Mouse (Mus musculus) stomach, embryonic 14.5 days (tissue): ENCODE results near the gene Tbc1d13. TPM values are rescaled to one million over a fixed set of nuclear protein-coding genes. Genes with fewer than 3 reads are reported as not detected.

Experiments used
- ATAC-seq: fragments of 200-750 bp; cut with Nextera tagmentation; 2 replicates; pipeline ENCODE4 v1.8.0; 2017; ENCODE audit warnings: low read depth, moderate TSS enrichment; ENCODE audit not compliant: insufficient number of reproducible peaks, insufficient read depth, low FRiP score
- H3K27ac ChIP-seq: fragments of 300-500 bp; sonication (generic); 2 replicates; pipeline ENCODE4 v1.5.1; 2014; ENCODE audit warnings: mild to moderate bottlenecking, low read length, moderate library complexity, mixed read lengths
- H3K27me3 ChIP-seq: fragments of 300-500 bp; sonication (generic); 2 replicates; pipeline ENCODE4 v1.6.1; 2014; ENCODE audit warnings: low read length, control low read depth, mixed read lengths; ENCODE audit not compliant: control insufficient read depth, insufficient read depth
- H3K36me3 ChIP-seq: fragments of 300-500 bp; sonication (generic); 2 replicates; pipeline ENCODE4 v1.6.1; 2014; ENCODE audit warnings: mild to moderate bottlenecking, control low read depth, low read length, moderate library complexity, mixed read lengths; ENCODE audit not compliant: control insufficient read depth, insufficient read depth
- H3K4me1 ChIP-seq: fragments of 300-500 bp; sonication (generic); 2 replicates; pipeline ENCODE4 v1.6.1; 2014; ENCODE audit warnings: low read length, control low read depth, mixed read lengths; ENCODE audit not compliant: control insufficient read depth, insufficient read depth
- H3K4me2 ChIP-seq: fragments of 300-500 bp; sonication (generic); replicated peaks from 2 replicates; pipeline ENCODE4 v1.6.1; 2014; ENCODE audit warnings: low read depth, low read length, control low read depth
- H3K4me3 ChIP-seq: fragments of 300-500 bp; sonication (generic); 2 replicates; pipeline ENCODE4 v1.5.1; 2014; ENCODE audit warnings: low read depth, low read length, control low read depth
- H3K9ac ChIP-seq: fragments of 300-500 bp; sonication (generic); replicated peaks from 2 replicates; pipeline ENCODE4 v1.6.1; 2014; ENCODE audit warnings: low read depth, mild to moderate bottlenecking, control low read depth, low read length, moderate library complexity, mixed read lengths
- H3K9me3 ChIP-seq: fragments of 300-500 bp; sonication (generic); 2 replicates; pipeline ENCODE4 v1.6.1; 2016; ENCODE audit warnings: low read depth, low read length, control low read depth; ENCODE audit not compliant: control insufficient read depth
- WGBS: fragments of 180-500 bp; shearing (Covaris S2); extraction: QIAGEN DNeasy Blood & Tissue Kit; methylation state at CpG from one replicate; pipeline ENCODE4 v1.1.7; 2014; 5-methylcytosine and 5-hydroxymethylcytosine counted together
- polyA plus RNA-seq: library from polyadenylated mRNA; unstranded; fragments of >200 nt; fragmentation: Nextera tagmentation; extraction: Ambion mirVana; gene quantifications from 2 replicates; pipeline ENCODE4 v1.2.1, GENCODE M21; 2014

Gene Tbc1d13
- polyA plus RNA-seq, 1 experiment from 2014 or later: 12.4 TPM

- Histone ChIP-seq H3K4me2 (no peak overlapping the region), H3K36me3 (no peaks in the 10 kb centered on the region), H3K27me3 (no peaks in the 10 kb centered on the region), H3K4me1 (0 out of 2 replicates have a peak, but pooled peaks cover 3% of the 10 kb centered on the region), H3K27ac (no peak overlapping the region), H3K4me3 (no peak overlapping the region), H3K9ac (no peak overlapping the region), H3K9me3 (no peaks in the 10 kb centered on the region)
- WGBS: 69% methylated on average over 4 of the region's 4 CpGs
- ATAC-seq: no peak
Measured at GRCm38 (mm10) chr2:30198021-30198420, 64.5 kb downstream of the Tbc1d13 start.

GRCm38 (mm10) chr2:30199984-30200383 lies 66.4 kb downstream of the Tbc1d13 start:
- peak; percentile 72; the same call in 1 of the 2 replicates for ATAC-seq
- H3K27ac ChIP-seq: peak overlapping the region; percentile 36; the same call in 1 of the 2 replicates

GRCm38 (mm10) chr2:30200388-30200925 lies 66.9 kb downstream of the Tbc1d13 start:
- no peak overlapping the region for H3K4me2 ChIP-seq
- H3K9ac ChIP-seq: no peak overlapping the region
- ATAC-seq: no peak
- peaks cover 10% of the 10 kb centered on the region for H3K4me1 ChIP-seq
- no peaks in the 10 kb centered on the region for H3K9me3 ChIP-seq
- no peaks in the 10 kb centered on the region for H3K27me3 ChIP-seq
- peak overlapping the region; percentile 39; the same call in 1 of the 2 replicates for H3K27ac ChIP-seq
- WGBS: 57% methylated on average over 5 of the region's 5 CpGs
- H3K36me3 ChIP-seq: no peaks in the 10 kb centered on the region
- no peak overlapping the region for H3K4me3 ChIP-seq

More at GRCm38 (mm10) chr2:30199984-30200383, 66.4 kb downstream of the Tbc1d13 start:
- Histone ChIP-seq H3K4me3 (no peak overlapping the region), H3K36me3 (no peaks in the 10 kb centered on the region), H3K4me1 (peaks cover 9% of the 10 kb centered on the region), H3K27me3 (no peaks in the 10 kb centered on the region), H3K9ac (no peak overlapping the region), H3K9me3 (no peaks in the 10 kb centered on the region), H3K4me2 (no peak overlapping the region)
- WGBS: 38% methylated on average over 1 of the region's 1 CpGs

Other genes with a start within 250 kb of the Tbc1d13 start
- 64.3 and 67.2 TPM in 2 replicates for gene Odf2, start 244.5 kb upstream of the Tbc1d13 start, polyA plus RNA-seq
- 57.7 and 59.4 TPM in 2 replicates for gene Gle1, start 198.3 kb upstream of the Tbc1d13 start, polyA plus RNA-seq
- 136 and 139 TPM in 2 replicates for gene Sptan1, start 168.2 kb upstream of the Tbc1d13 start, polyA plus RNA-seq
- 29.6 and 32.7 TPM in 2 replicates for gene Wdr34, start 84.9 kb upstream of the Tbc1d13 start, polyA plus RNA-seq
- 454 and 480 TPM in 2 replicates for gene Set, start 76.4 kb upstream of the Tbc1d13 start, polyA plus RNA-seq
- 6.3 and 6.9 TPM in 2 replicates for gene Pkn3, start 56.1 kb upstream of the Tbc1d13 start, polyA plus RNA-seq
- 44.1 and 45.2 TPM in 2 replicates for gene Zdhhc12, start 40.1 kb upstream of the Tbc1d13 start, polyA plus RNA-seq
- gene Zer1, start 9.2 kb upstream of the Tbc1d13 start, polyA plus RNA-seq: 11.3 and 13.6 TPM in 2 replicates
- 21.9 and 24.8 TPM in 2 replicates for gene Endog, start 37.7 kb downstream of the Tbc1d13 start, polyA plus RNA-seq
- gene Spout1, start 44.7 kb downstream of the Tbc1d13 start, polyA plus RNA-seq: 63.6 and 64.6 TPM in 2 replicates
- 13.9 and 15.7 TPM in 2 replicates for gene Kyat1, start 72.1 kb downstream of the Tbc1d13 start, polyA plus RNA-seq
- gene Lrrc8a, start 104.0 kb downstream of the Tbc1d13 start, polyA plus RNA-seq: 50.0 and 51.9 TPM in 2 replicates
- gene Gm28035, start 106.8 kb downstream of the Tbc1d13 start, polyA plus RNA-seq: 0.13 and 0.25 TPM in 2 replicates
- 16.2 and 17.6 TPM in 2 replicates for gene Phyhd1, start 132.5 kb downstream of the Tbc1d13 start, polyA plus RNA-seq
- not detected in 2 replicates for gene Gm28038, start 147.3 kb downstream of the Tbc1d13 start, polyA plus RNA-seq
- 30.6 and 32.0 TPM in 2 replicates for gene Dolk, start 152.6 kb downstream of the Tbc1d13 start, polyA plus RNA-seq
- gene Nup188, start 152.7 kb downstream of the Tbc1d13 start, polyA plus RNA-seq: 43.1 and 45.4 TPM in 2 replicates
- gene Sh3glb2, start 225.6 kb downstream of the Tbc1d13 start, polyA plus RNA-seq: 90.0 and 93.7 TPM in 2 replicates
- 21.2 and 21.7 TPM in 2 replicates for gene Miga2, start 230.5 kb downstream of the Tbc1d13 start, polyA plus RNA-seq